Mouse (Mus musculus) erythroblast, embryonic 14.5 days (primary cell): Measurements from ENCODE around the gene Dock3.

ENCODE experiments used
- GATA1 ChIP-seq: IDR thresholded peaks from 2 replicates; pipeline ENCODE4 v1.6.1; 2012; ENCODE audit warnings: low read length, inconsistent platforms, mixed read lengths
- TAL1 ChIP-seq: IDR thresholded peaks from 3 replicates; pipeline ENCODE4 v1.6.1; 2012; ENCODE audit warnings: low read length, inconsistent platforms, mixed read lengths

DNA sequence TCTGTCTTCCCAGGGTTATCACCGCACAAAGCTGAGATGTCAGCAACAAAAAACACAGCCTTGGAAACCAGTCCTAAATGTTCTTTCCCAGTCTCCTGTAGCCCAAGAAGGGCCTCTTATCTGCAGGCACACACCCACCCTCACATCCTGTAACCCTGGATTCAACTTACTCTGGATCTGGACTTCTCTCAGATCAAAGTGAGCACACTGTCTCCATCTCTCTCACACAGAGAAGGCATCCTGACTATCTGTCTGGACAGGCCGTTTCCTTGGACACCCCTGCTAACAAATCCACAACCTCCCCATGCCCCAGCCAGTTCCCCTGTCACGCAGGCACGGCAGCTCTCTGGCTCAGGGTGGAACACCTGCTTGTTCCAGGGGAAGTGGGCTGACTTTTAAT, 40.6 kb upstream of the Dock3 start:
- TF ChIP-seq GATA1 (no peak), TAL1 (no peak)
